Mouse (Mus musculus): ENCODE results near the gene Cops3.
A peak's percentile ranks its signal among the peaks of the same experiment; 100 is the strongest.

The Cops3 gene

GRCm38 (mm10) chr11:59810480-59811158, 29.0 kb downstream of the Cops3 start:
- no peak for DNase-seq

- peak; percentile 88 for DNase-seq
Observed at GRCm38 (mm10) chr11:59809670-59810474, 29.8 kb downstream of the Cops3 start, which contains the start of gene Flcn. Gene Flcn, minus strand, starts transcription at chr11:59810016.

GRCm38 (mm10) chr11:59809071-59809669, 30.5 kb downstream of the Cops3 start:
- no peak for DNase-seq

GRCm38 (mm10) chr11:59808170-59808960, 31.3 kb downstream of the Cops3 start:
- no peak for DNase-seq

GRCm38 (mm10) chr11:59805656-59806055, 34.0 kb downstream of the Cops3 start:
- no peak for DNase-seq

GRCm38 (mm10) chr11:59805256-59805655, 34.4 kb downstream of the Cops3 start:
- DNase-seq: no peak

GRCm38 (mm10) chr11:59804409-59805110, 35.1 kb downstream of the Cops3 start:
- no peak for DNase-seq

- DNase-seq: no peak
Observed at GRCm38 (mm10) chr11:59803516-59803915, 36.1 kb downstream of the Cops3 start.

- no peak for DNase-seq
Observed at GRCm38 (mm10) chr11:59801881-59802280, 37.8 kb downstream of the Cops3 start.

- DNase-seq: no peak
Observed at GRCm38 (mm10) chr11:59800412-59800811, 39.2 kb downstream of the Cops3 start.

- DNase-seq: no peak
Observed at GRCm38 (mm10) chr11:59793390-59793789, 46.2 kb downstream of the Cops3 start.

- no peak for DNase-seq
Observed at GRCm38 (mm10) chr11:59789311-59789710, 50.3 kb downstream of the Cops3 start.

GRCm38 (mm10) chr11:59787199-59787781, 52.3 kb downstream of the Cops3 start, which contains the start of gene Pld6:
Gene Pld6, minus strand, starts transcription at chr11:59787645.
- peak; percentile 40 for DNase-seq

- DNase-seq: no peak
Observed at GRCm38 (mm10) chr11:59786444-59787198, 53.0 kb downstream of the Cops3 start.

- DNase-seq: no peak
Observed at GRCm38 (mm10) chr11:59783591-59783990, 56.0 kb downstream of the Cops3 start.

GRCm38 (mm10) chr11:59782091-59782590, 57.5 kb downstream of the Cops3 start:
- DNase-seq: no peak

- no peak for DNase-seq
Observed at GRCm38 (mm10) chr11:59780241-59780640, 59.4 kb downstream of the Cops3 start.

- DNase-seq: no peak
Observed at GRCm38 (mm10) chr11:59779406-59779805, 60.2 kb downstream of the Cops3 start.

GRCm38 (mm10) chr11:59778874-59779223, 60.8 kb downstream of the Cops3 start:
- no peak for DNase-seq

GRCm38 (mm10) chr11:59778181-59778873, 61.3 kb downstream of the Cops3 start:
- DNase-seq: peak; percentile 50
